Mouse (Mus musculus): Measurements from ENCODE around the gene Inpp5a.

The Inpp5a gene

GRCm38 (mm10) chr7:139544706-139545625, 156.1 kb downstream of the Inpp5a start:
- DNase-seq, result no peak

DNA sequence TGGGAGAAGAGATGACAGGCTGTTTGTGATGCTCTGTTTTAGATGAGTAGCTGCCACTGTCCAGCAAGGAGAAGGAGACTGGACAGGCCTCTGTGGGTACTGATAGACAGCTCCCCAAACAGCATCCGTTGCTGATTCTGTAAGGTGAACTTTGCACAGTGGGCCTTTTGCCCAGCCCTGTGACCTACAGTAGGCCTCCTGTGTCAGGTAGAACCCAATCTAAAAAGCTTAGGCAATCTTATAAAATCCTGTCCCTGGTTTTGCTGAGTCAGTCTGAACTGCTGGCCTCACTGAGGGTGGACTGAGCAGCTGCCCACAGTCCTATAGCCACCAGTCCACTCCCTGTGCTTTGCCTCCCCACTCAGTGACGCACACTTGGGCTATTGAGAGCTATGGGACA, 158.4 kb downstream of the Inpp5a start:
- no peak for DNase-seq

GRCm38 (mm10) chr7:139550086-139550783, 161.3 kb downstream of the Inpp5a start:
- DNase-seq, result no peak

GRCm38 (mm10) chr7:139551519-139551918, 162.6 kb downstream of the Inpp5a start:
- DNase-seq, result no peak

DNA sequence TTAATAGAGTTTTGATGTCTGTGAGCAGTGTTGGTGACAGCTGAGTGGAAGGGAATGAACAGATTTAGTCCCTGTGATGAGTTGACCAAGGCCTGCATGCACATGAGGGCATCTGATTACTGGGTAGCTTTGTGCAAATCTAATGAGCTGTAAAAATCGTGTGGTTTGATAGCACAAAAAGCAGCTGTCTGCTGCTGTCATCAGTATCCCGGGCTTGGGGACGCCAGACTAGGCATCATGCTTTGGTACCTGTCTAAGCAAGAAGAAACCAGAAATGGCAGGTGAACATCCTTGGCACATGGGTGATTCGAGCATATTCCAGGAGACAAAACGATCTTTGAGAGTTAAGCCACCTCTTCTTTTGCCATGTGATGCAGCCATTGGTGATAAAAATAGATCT, 167.4 kb downstream of the Inpp5a start:
- no peak for DNase-seq

DNA sequence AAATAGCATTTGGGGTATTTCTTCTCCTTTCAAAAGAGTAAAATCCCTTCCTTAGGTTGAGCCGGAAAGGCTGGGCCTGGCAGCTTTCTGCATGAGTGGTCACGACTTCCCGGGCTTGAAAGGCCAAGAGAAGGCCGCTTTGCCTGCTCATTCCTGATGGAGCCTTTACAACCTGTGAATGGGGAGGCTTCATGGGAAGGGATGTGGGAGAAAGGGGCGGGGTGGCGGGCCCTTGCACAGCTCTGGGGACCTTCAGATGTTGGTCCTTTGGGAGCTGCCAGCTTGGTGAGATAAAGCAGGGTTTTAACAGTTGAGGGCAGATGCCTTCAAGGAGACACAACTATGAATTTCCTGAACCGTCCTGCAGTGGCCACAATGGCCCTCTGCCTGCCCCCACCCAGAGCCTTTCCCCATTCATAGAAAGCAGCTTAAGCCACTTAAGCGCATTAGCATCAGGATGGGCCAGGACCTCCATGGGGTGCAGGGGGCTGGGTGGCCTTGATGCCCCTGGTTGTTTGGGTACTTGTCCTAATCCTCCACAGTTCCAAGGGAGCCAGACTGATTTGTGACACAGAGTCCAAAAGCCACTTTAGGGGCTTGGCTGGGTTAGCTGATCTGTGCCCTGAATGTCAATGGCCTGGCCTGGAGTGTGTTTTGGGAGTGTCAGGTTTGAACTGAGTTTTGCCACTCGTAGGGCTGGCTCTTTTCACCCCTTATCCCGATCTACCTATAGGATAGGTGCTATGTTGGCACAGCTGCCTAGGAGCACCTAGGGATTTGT, 168.0 kb downstream of the Inpp5a start:
- DNase-seq, result no peak

DNA sequence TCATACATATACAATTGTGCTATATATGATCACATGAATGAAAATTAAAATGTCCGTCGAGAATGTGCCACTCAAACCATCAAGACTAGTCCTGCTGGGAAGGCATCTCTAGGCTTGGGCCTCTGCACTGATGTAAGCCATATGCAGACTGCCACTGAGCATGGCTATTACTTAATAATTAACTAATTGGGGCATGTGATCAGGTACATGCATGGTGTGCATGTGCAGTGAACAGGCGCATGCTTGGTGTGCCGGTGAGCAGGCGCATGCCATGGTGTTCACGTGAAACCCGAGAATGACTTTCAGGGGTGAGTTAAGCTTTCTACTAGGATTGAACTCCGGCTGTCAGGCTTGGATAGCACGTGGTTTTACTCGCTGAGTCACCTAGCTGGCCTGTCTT, 170.8 kb downstream of the Inpp5a start:
- no peak for DNase-seq

DNA sequence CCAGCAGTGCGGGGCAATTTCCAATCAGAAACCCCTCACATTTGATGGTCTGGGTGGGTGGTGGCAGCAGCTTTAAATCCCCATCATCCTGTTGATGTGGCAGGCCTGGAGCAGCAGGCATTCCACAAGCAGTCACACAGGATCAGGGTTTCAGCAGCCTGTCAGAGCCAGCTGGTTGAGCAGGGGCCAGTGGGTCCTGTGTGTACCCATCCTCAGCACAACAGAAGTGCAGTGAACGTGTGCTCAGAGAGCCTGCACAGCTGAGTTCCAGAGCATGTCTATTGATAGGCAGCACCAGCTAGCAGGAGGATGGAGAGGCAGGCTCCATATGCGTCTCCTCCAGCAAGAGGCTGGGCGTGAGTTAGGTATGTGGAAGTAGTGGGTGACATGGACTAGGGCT, 174.5 kb downstream of the Inpp5a start:
- DNase-seq, result no peak

DNA sequence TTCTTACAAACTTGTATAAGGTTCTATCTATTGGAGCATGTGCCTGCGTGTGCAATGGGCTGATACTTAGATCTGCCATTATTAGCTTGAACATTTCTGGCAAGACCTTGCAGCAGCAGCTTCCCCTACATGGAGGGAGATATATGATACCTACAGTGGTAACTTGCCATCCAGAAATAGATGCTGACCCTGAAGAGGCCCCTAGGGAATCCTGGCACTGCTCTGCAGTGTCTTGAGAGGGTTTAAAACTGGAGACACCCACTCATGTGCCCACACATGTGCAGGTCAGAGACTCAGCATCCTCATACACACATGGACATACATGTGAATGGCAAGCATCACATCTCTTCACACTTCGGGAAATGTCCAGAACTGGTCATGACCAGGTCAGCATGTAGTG, 175.3 kb downstream of the Inpp5a start:
- no peak for DNase-seq

GRCm38 (mm10) chr7:139565998-139566397, 177.1 kb downstream of the Inpp5a start:
- DNase-seq, result no peak

DNA sequence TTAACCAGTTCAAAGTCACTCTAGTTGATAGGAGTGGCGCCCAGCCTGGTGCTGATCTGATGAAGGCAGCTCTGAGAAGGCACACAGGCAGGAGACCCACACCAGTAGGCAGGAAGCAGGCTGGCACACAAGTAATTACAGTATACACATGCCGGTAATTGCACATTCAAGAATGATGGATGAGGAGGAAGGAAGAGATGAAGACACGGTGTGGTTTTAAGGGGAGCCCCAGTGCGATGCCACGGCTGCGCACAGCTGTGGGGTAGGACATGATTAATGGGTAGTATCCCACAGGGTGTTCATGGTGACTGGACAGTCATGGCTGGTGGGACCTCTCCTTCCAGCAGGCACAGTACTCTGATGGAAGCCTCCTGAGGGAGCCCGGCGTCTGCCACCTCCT, 177.6 kb downstream of the Inpp5a start:
- DNase-seq, result no peak

- no peak for DNase-seq
Measured at GRCm38 (mm10) chr7:139570788-139571187, 181.9 kb downstream of the Inpp5a start.

- DNase-seq, result no peak
Measured at GRCm38 (mm10) chr7:139572665-139573064, 183.8 kb downstream of the Inpp5a start.

DNA sequence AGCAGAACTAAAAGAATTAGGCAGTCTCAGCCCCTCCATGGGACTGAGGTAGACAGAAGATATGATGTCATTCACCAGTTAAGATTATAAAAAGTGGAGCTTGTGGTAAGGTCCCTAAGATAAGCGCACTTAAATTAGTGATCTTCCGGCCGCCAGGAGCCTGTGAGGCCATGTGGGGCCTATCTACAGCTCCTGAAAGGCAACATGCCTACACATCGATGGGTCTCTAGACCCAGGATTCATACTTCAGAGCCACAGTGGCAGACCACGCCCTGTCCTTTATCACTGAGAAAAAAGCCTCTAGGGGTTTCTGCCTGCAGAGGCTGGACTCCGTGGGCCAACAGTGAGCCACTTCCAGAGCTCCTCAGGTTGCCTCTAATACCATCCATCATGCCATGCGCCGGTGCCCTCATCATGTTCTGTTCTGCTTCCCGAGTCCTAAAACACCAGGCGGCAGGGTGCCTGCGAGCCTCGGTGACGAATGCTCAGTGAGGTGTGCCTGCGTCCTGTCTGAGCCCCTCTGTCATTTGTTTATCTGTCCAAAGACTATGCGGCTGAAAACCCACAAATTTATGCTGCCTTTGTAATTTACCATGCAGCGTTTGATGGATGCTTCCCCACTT, 187.3 kb downstream of the Inpp5a start:
- DNase-seq, result no peak

GRCm38 (mm10) chr7:139579261-139579905, 190.5 kb downstream of the Inpp5a start:
- DNase-seq, result no peak

DNA sequence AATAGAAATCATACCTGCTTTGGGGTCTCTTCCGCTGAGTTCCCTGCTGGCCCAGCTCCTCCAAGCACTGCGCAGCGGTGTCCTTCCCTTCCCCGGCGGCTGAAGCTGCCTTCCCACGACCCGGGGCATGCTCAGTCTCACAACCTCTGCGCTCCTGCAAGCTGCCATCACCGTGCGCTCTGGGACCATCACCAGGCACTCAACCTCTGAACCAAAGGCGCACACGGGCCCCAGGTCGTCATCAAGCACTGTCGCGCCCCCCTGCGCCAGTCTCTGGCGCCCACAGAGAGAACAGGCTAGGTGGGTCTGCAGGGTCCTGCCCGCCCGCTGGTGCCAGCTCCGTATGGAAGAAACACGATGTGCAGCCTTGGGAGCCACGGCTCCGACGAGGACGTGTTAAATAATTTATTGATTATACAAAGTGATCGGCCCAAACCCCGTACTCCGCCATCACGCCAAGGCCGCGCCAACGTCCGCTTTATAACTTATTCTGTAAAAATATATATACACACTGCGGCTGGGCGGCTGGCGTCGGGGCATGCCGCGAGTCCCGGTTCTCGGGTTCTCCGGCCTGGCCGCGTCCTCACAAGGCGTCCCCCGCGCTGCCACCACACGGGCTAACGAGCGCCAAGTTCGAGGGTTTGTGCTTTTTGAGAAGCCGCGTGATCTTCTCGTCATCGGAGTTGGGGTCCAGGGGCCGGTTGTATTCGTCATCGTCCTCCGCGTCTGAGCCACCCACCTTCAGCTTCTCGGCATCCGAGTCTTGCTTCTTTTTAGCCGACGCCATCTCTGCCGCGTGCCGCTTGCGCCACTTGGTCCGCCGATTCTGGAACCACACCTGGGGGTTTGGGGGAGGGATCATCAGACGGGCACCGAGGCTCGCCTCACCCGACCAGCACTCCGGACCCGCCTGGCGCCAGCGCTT, 192.2 kb downstream of the Inpp5a start:
- DNase-seq, result no peak

DNA sequence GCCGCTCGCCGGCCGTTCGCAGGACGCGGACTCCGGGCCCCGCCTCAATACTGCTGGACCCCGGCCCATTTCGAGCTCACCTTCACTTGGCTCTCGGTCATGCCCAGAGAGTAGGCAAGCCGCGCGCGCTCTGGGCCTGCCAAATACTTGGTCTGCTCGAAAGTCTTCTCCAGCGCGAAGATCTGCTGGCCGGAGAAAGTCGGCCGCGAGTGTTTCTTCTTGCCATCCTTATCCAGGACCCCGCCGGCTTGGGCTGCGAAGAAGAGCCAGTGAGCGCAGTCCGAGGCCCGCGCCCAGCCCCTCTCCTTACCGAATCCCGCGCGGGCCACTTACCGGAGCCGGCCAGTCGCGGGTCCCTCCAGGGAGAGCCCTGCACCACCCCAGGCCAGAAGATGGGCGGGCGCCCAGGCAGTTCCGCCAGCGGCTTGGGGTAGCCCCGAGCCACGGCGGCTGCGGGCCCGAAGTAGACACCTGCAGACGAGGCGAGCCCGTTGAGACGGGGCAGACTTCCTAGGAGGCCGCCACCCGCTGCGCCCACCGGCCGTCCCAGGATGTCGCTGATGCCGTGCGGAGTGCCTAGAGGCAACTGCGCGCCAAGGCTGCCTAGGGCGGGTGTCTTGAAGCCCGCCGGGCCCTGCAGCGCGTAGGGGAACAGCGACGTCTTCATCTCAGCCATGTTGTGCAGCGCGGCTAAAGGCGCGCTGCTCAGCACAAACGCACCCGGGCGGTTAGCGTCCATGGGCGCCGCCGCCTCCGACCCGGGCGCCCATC, 193.1 kb downstream of the Inpp5a start:
- no peak for DNase-seq

DNA sequence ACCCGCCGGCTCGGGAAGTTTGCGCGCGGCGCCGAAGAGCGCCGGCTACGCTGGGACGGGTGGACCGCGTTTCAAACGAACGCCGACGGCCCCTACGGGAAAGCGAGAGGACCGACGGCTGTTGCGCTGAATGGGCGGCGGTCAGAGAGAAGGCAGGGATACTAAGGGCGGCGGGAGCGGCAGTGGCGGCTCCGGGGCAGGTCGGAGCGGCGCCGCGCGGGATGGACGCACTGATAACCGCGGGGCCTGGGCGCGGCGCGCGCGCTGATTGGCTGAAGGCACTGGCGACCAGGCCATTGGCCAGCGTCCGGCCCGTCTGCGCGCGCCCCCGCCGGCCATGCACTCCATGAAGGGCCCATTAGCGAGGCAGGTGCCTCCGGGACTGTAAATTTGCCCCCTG, 193.7 kb downstream of the Inpp5a start, which contains the start of gene Nkx6-2:
Gene Nkx6-2 (minus strand): TSS at position 203 of the 400 bp plus-strand sequence.
- DNase-seq, result no peak

- DNase-seq, result no peak
Measured at GRCm38 (mm10) chr7:139583094-139583737, 194.3 kb downstream of the Inpp5a start.

All from B cell, adult 2 months (primary cell).